Comparison of ENCODE assay signal across 26 mouse cellular contexts in genomic region chr16:91652191-91652590, GRCm38 (mm10). TPM values are rescaled to one million over a fixed set of nuclear protein-coding genes. Genes with fewer than 3 reads are reported as not detected.
DNase-seq lines count a peak whose midpoint lies in the region; ATAC-seq and TF ChIP-seq lines count a peak whose summit lies in the region.
"Had no signal": no experiment of that assay in that cellular context is flagged by ENCODE, and none has a peak within 500 bp of the region (broad histone marks: within the 10 kb centered on the region; RNA-seq: fewer than 3 reads in every experiment).

No protein-coding gene starts in this region.

- H3K27me3 ChIP-seq in intestine, embryonic 14.5 days (replicated peaks; ENCODE audit: control insufficient read depth, insufficient read depth, low read length): no peaks in the 10 kb centered on the region
- no peaks in the 10 kb centered on the region for H3K27me3 ChIP-seq in intestine, postnatal 0 days (replicated peaks; ENCODE audit: control insufficient read depth, insufficient read depth, low read length)
- H3K27me3 ChIP-seq in CH12.LX (replicated peaks): no peaks in the 10 kb centered on the region
- H3K27me3 ChIP-seq: embryonic facial prominence, embryonic 12.5 days; forebrain, embryonic 13.5 days; forebrain, embryonic 15.5 days; Patski had no signal

- H3K9me3 ChIP-seq in intestine, embryonic 14.5 days (ENCODE audit: control insufficient read depth, low read length): no peaks in the 10 kb centered on the region
- no peaks in the 10 kb centered on the region for H3K9me3 ChIP-seq in intestine, postnatal 0 days (ENCODE audit: control insufficient read depth)
- no peaks in the 10 kb centered on the region for H3K9me3 ChIP-seq in CH12.LX (replicated peaks; ENCODE audit: low read length)
- no peaks in the 10 kb centered on the region; the same call in 1 of the 2 replicates for H3K9me3 ChIP-seq in ES-E14 (ENCODE audit: control insufficient read depth, insufficient read depth, low read depth, low read length)
- H3K9me3 ChIP-seq: embryonic facial prominence, embryonic 10.5 days; embryonic facial prominence, embryonic 12.5 days; forebrain, embryonic 13.5 days; forebrain, embryonic 15.5 days had no signal

- H3K4me2 ChIP-seq in intestine, embryonic 14.5 days (ENCODE audit: low read length): no peak overlapping the region
- no peak overlapping the region for H3K4me2 ChIP-seq in intestine, postnatal 0 days (replicated peaks; ENCODE audit: low read depth)
- H3K4me2 ChIP-seq in CH12.LX (ENCODE audit: insufficient read depth, low read depth, poor library complexity, severe bottlenecking): no peak overlapping the region
- H3K4me2 ChIP-seq: embryonic facial prominence, embryonic 12.5 days; forebrain, embryonic 13.5 days; forebrain, embryonic 15.5 days had no signal

- 94% methylated on average over 3 of the region's 3 CpGs for WGBS in intestine, embryonic 14.5 days
- 95% methylated on average over 3 of the region's 3 CpGs for WGBS in intestine, postnatal 0 days

- no peak for TF ChIP-seq CTCF in intestine, postnatal 0 days (IDR thresholded peaks at IDR 0.05; ENCODE audit: low read depth)
- TF ChIP-seq CTCF in CH12.LX (conservative IDR thresholded peaks at IDR 0.05 in 1 of 2, IDR thresholded peaks at IDR 0.05 in 1 of 2; ENCODE audit: low read depth in 2 of 2, low read length in 2 of 2): no peak

- in situ Hi-C loops in CH12.LX (cut with MboI; ENCODE audit: low pct_ligation_motif_present, low pct_unique_long_range_greater_than_20kb, low sequenced_read_pairs) (no loop called here), ES-E14 (cut with MboI; ENCODE audit: low sequenced_read_pairs in 2 of 2, unreplicated experiment in 2 of 2) (no loop called here)

- peaks cover 86% of the 10 kb centered on the region for H3K79me2 ChIP-seq in CH12.LX (replicated peaks; ENCODE audit: control insufficient read depth, extremely low read depth, insufficient read depth, poor library complexity, severe bottlenecking)

- no peak for TF ChIP-seq EP300 in CH12.LX (IDR thresholded peaks at IDR 0.05; ENCODE audit: low read length)

- dilution Hi-C loops in CH12.LX (cut with MboI; ENCODE audit: extremely low pct_ligation_motif_present, extremely low pct_unique_long_range_greater_than_20kb, low sequenced_read_pairs): no loop called here

- TF ChIP-seq RAD21 in CH12.LX (IDR thresholded peaks at IDR 0.05; ENCODE audit: low read depth, low read length): no peak

- peaks cover 55% of the 10 kb centered on the region for H3K36me3 ChIP-seq in intestine, embryonic 14.5 days (ENCODE audit: control insufficient read depth, insufficient read depth, low read length)
- H3K36me3 ChIP-seq in intestine, postnatal 0 days (ENCODE audit: control insufficient read depth, insufficient read depth): peaks cover 43% of the 10 kb centered on the region
- peaks cover 43 to 67% of the 10 kb centered on the region in 2 experiments for H3K36me3 ChIP-seq in CH12.LX (replicated peaks in 1 of 2; ENCODE audit: control insufficient read depth in 1 of 2, insufficient read depth in 1 of 2, low read length in 1 of 2)
- H3K36me3 ChIP-seq in ES-E14 (ENCODE audit: control insufficient read depth, insufficient read depth, low read length, poor library complexity, severe bottlenecking): peaks cover 40% of the 10 kb centered on the region

- no peak overlapping the region for H3K27ac ChIP-seq in intestine, embryonic 14.5 days (ENCODE audit: low read depth)
- H3K27ac ChIP-seq in intestine, postnatal 0 days (ENCODE audit: low read depth, low read length): no peak overlapping the region
- H3K27ac ChIP-seq in CH12.LX (ENCODE audit: insufficient read depth, low read depth) (no peak overlapping the region), ES-E14 (ENCODE audit: insufficient read depth, low read depth, low read length, poor library complexity, severe bottlenecking) (peak overlapping the region; percentile 23; the same call in 1 of the 2 replicates)
- H3K27ac ChIP-seq: embryonic facial prominence, embryonic 10.5 days; embryonic facial prominence, embryonic 12.5 days; forebrain, embryonic 13.5 days; forebrain, embryonic 15.5 days had no signal

- H3K4me1 ChIP-seq in intestine, embryonic 14.5 days (replicated peaks; ENCODE audit: control insufficient read depth, insufficient read depth, low read length): peaks cover 3% of the 10 kb centered on the region; the same call in 1 of the 2 replicates
- no peaks in the 10 kb centered on the region for H3K4me1 ChIP-seq in intestine, postnatal 0 days (replicated peaks; ENCODE audit: control insufficient read depth, insufficient read depth, low read length)
- peaks cover 5 to 40% of the 10 kb centered on the region in 2 experiments; a peak in 3 of 4 replicates for H3K4me1 ChIP-seq in CH12.LX (ENCODE audit: control insufficient read depth in 1 of 2, insufficient read depth in 2 of 2)
- peaks cover 2 to 3% of the 10 kb centered on the region in 2 experiments; a peak in 2 of 4 replicates for H3K4me1 ChIP-seq in ES-E14 (ENCODE audit: control insufficient read depth in 2 of 2, insufficient read depth in 2 of 2, low read length in 2 of 2, poor library complexity in 1 of 2)

- TF ChIP-seq POLR2A in CH12.LX (IDR thresholded peaks at IDR 0.05; ENCODE audit: low read depth, low read length): peak; percentile 37; the same call in 1 of the 2 replicates

- no peak overlapping the region for H3K4me3 ChIP-seq in intestine, embryonic 14.5 days (ENCODE audit: low read depth, low read length)
- H3K4me3 ChIP-seq in intestine, postnatal 0 days (ENCODE audit: low read depth, low read length): no peak overlapping the region
- no peak overlapping the region for H3K4me3 ChIP-seq in CH12.LX (replicated peaks in 1 of 3; ENCODE audit: low read depth in 2 of 3, low read length in 2 of 3, poor library complexity in 1 of 3)
- no peak overlapping the region for H3K4me3 ChIP-seq in ES-E14 (ENCODE audit: insufficient read depth in 1 of 2, low read depth in 1 of 2, low read length in 2 of 2, poor library complexity in 1 of 2, severe bottlenecking in 1 of 2)
- H3K4me3 ChIP-seq: embryonic facial prominence, embryonic 10.5 days; embryonic facial prominence, embryonic 12.5 days; forebrain, embryonic 13.5 days; forebrain, embryonic 15.5 days had no signal

- no peak for ATAC-seq in intestine, embryonic 14.5 days (replicated peaks; ENCODE audit: low FRiP score, low TSS enrichment, low read depth)
- ATAC-seq in intestine, postnatal 0 days: no peak
- ATAC-seq: activated CD4-positive, CD25-positive, alpha-beta regulatory T cell, adult 4 months; CD4-positive, CD25-positive, alpha-beta regulatory T cell, adult 4 months; forebrain, embryonic 13.5 days; forebrain, embryonic 15.5 days; forebrain, postnatal 0 days; Patski had no signal

- no peak overlapping the region for H3K9ac ChIP-seq in intestine, embryonic 14.5 days (ENCODE audit: low read length)
- H3K9ac ChIP-seq in intestine, postnatal 0 days (ENCODE audit: low read depth, low read length): no peak overlapping the region
- no peak overlapping the region for H3K9ac ChIP-seq in CH12.LX (ENCODE audit: insufficient read depth, low read depth)
- H3K9ac ChIP-seq in ES-E14 (ENCODE audit: insufficient read depth, low read depth, low read length, poor library complexity, severe bottlenecking): peak overlapping the region; percentile 32; the same call in 1 of the 2 replicates
- H3K9ac ChIP-seq: embryonic facial prominence, embryonic 12.5 days; forebrain, embryonic 13.5 days; forebrain, embryonic 15.5 days; forebrain, postnatal 0 days had no signal

- peak; percentile 91 for DNase-seq in heart, adult 11 months
- no peak for DNase-seq in heart, postnatal 25 days (ENCODE audit: low spot score)
- DNase-seq in intestine, embryonic 14.5 days (ENCODE audit: low spot score): peak; percentile 41
- DNase-seq in CH12.LX (ENCODE audit: extremely low read depth) (no peak), ES-E14 (ENCODE audit: low read depth, low spot score) (no peak)
- no peak for DNase-seq in ovary, adult 18-20 months (ENCODE audit: low spot score)
- no peak for DNase-seq in cerebellum, adult 11 months
- DNase-seq: adrenal gland, adult 8-10 months; adrenal gland, postnatal 14 days; adrenal gland, postnatal 36 days; B cell, adult 2 months; cerebellum, adult 18-20 months; cerebellum, adult 8-10 months; cerebellum, adult 9-11 months; cerebellum, postnatal 14 days; cerebellum, postnatal 36 days; embryo, embryonic 11 days; forebrain, postnatal 0 days had no signal

- intact Hi-C loops in heart, postnatal 25 days (cut with DNase I): no loop called here

RNA-seq across cellular contexts. Expression of gene Son, which starts 4.9 kb away (rescaled TPM):
- total RNA-seq in heart, postnatal 25 days (2021): 100 to 1,000 TPM; 129 to 149 TPM
- polyA plus RNA-seq in intestine, embryonic 14.5 days (2014; fragmentation: Nextera tagmentation; extraction: Ambion mirVana): 138 and 146 TPM in 2 replicates
- polyA plus RNA-seq in intestine, postnatal 0 days (2015; fragmentation: Nextera tagmentation; extraction: Ambion mirVana): 71.1 and 83.4 TPM in 2 replicates
- total RNA-seq in CH12.LX (2012; rRNA removed) (126 and 152 TPM in 2 replicates), CH12.LX (2014; rRNA removed) (206 and 235 TPM in 2 replicates), ES-E14 (2012; rRNA removed) (172 and 181 TPM in 2 replicates)
- polyA plus RNA-seq in CH12.LX (2012; ENCODE audit: insufficient read length, low read depth): 237 and 271 TPM in 2 replicates

RNA-seq across cellular contexts. Expression of gene Gart, which starts 5.4 kb away (rescaled TPM):
- 10 to 100 TPM; 59.0 to 70.1 TPM for total RNA-seq in heart, postnatal 25 days (2021)
- polyA plus RNA-seq in intestine, embryonic 14.5 days (2014; fragmentation: Nextera tagmentation; extraction: Ambion mirVana): 125 and 137 TPM in 2 replicates
- polyA plus RNA-seq in intestine, postnatal 0 days (2015; fragmentation: Nextera tagmentation; extraction: Ambion mirVana): 19.0 and 23.8 TPM in 2 replicates
- total RNA-seq in CH12.LX (2012; rRNA removed): 517 and 601 TPM in 2 replicates
- 347 and 356 TPM in 2 replicates for total RNA-seq in CH12.LX (2014; rRNA removed)
- polyA plus RNA-seq in CH12.LX (2012; ENCODE audit: insufficient read length, low read depth): 722 and 821 TPM in 2 replicates
- total RNA-seq in ES-E14 (2012; rRNA removed): 399 and 435 TPM in 2 replicates

RNA-seq across cellular contexts. Expression of gene Dnajc28, which starts 33.4 kb away (rescaled TPM):
- 10 to 100 TPM; 24.4 to 25.9 TPM for total RNA-seq in heart, postnatal 25 days (2021)
- 2.4 and 2.8 TPM in 2 replicates for polyA plus RNA-seq in intestine, embryonic 14.5 days (2014; fragmentation: Nextera tagmentation; extraction: Ambion mirVana)
- polyA plus RNA-seq in intestine, postnatal 0 days (2015; fragmentation: Nextera tagmentation; extraction: Ambion mirVana): 1.0 and 1.5 TPM in 2 replicates
- total RNA-seq in CH12.LX (2012; rRNA removed) (1.1 and 1.8 TPM in 2 replicates), CH12.LX (2014; rRNA removed) (0.97 and 1.2 TPM in 2 replicates), ES-E14 (2012; rRNA removed) (1.6 and 1.7 TPM in 2 replicates)
- polyA plus RNA-seq in CH12.LX (2012; ENCODE audit: insufficient read length, low read depth): 0.47 and 0.55 TPM in 2 replicates

RNA-seq across cellular contexts. Expression of gene Donson, which starts 36.4 kb away (rescaled TPM):
- total RNA-seq in heart, postnatal 25 days (2021): 1 to 10 TPM; 2.5 to 3.7 TPM
- 24.3 and 24.7 TPM in 2 replicates for polyA plus RNA-seq in intestine, embryonic 14.5 days (2014; fragmentation: Nextera tagmentation; extraction: Ambion mirVana)
- polyA plus RNA-seq in intestine, postnatal 0 days (2015; fragmentation: Nextera tagmentation; extraction: Ambion mirVana): 6.2 and 6.7 TPM in 2 replicates
- total RNA-seq in CH12.LX (2012; rRNA removed) (62.5 and 63.2 TPM in 2 replicates), CH12.LX (2014; rRNA removed) (63.9 and 71.5 TPM in 2 replicates), ES-E14 (2012; rRNA removed) (35.6 and 38.8 TPM in 2 replicates)
- polyA plus RNA-seq in CH12.LX (2012; ENCODE audit: insufficient read length, low read depth): 47.6 and 51.9 TPM in 2 replicates

RNA-seq across cellular contexts. Expression of gene Tmem50b, which starts 54.6 kb away (rescaled TPM):
- total RNA-seq in heart, postnatal 25 days (2021): 10 to 100 TPM; 65.5 to 74.3 TPM
- polyA plus RNA-seq in intestine, embryonic 14.5 days (2014; fragmentation: Nextera tagmentation; extraction: Ambion mirVana): 29.1 and 31.1 TPM in 2 replicates
- polyA plus RNA-seq in intestine, postnatal 0 days (2015; fragmentation: Nextera tagmentation; extraction: Ambion mirVana): 24.9 and 28.0 TPM in 2 replicates
- 6.1 and 9.7 TPM in 2 replicates for total RNA-seq in CH12.LX (2012; rRNA removed)
- 12.7 and 14.5 TPM in 2 replicates for total RNA-seq in CH12.LX (2014; rRNA removed)
- polyA plus RNA-seq in CH12.LX (2012; ENCODE audit: insufficient read length, low read depth): 15.9 TPM in 2 replicates
- total RNA-seq in ES-E14 (2012; rRNA removed): 11.8 and 14.1 TPM in 2 replicates

Comparison
In these comparisons a context has a peak if more than half of its experiments do, and no peak if none do; other contexts are left out.
1. DNase-seq: peak in heart, adult 11 months (single experiment) and intestine, embryonic 14.5 days (single experiment); none in heart, postnatal 25 days (single experiment), CH12.LX (single experiment), ES-E14 (single experiment), ovary, adult 18-20 months (single experiment) and cerebellum, adult 11 months (single experiment).